Mouse (Mus musculus) kidney, adult 2 months (tissue): ENCODE measurements at regions not wholly inside any gene's neighbourhood (a gene's known extent, or its start where the extent isn't known, plus 50 kb on each side); places are given as distances from the start of the nearest gene placed in this dataset.

Experiments
- CTCF ChIP-seq: fragments of 200-500 bp; conservative IDR thresholded peaks from 2 replicates; pipeline ENCODE4 v1.5.1; 2011; ENCODE audit warnings: low read depth, mild to moderate bottlenecking, control low read depth, low read length, moderate library complexity, mixed read lengths; ENCODE audit not compliant: insufficient read depth, insufficient read length
- POLR2A ChIP-seq: fragments of 200-500 bp; IDR thresholded peaks from one replicate; pipeline ENCODE4 v1.6.1; 2011; ENCODE audit warnings: low read depth, low read length, control low read depth

GRCm38 (mm10) chr4:31343312-31344248 is 620.3 kb upstream of the Map3k7 start:
- no peak for TF ChIP-seq CTCF
- no peak for TF ChIP-seq POLR2A
